Mouse (Mus musculus): ENCODE data around the gene Rerg.

The Rerg gene

GRCm38 (mm10) chr6:137163061-137163460 lies 7.2 kb downstream of the Rerg start:
- no peak for DNase-seq (ENCODE audit: low read depth, low spot score)

GRCm38 (mm10) chr6:137162481-137162880 lies 7.8 kb downstream of the Rerg start:
- DNase-seq (ENCODE audit: low read depth, low spot score) = no peak

GRCm38 (mm10) chr6:137161491-137162088 lies 8.7 kb downstream of the Rerg start:
- DNase-seq (ENCODE audit: low read depth, low spot score) = no peak

- DNase-seq (ENCODE audit: low read depth, low spot score) = no peak
Observed at GRCm38 (mm10) chr6:137159372-137159926, 10.8 kb downstream of the Rerg start.

GRCm38 (mm10) chr6:137156437-137157219 lies 13.7 kb downstream of the Rerg start:
- no peak for DNase-seq (ENCODE audit: low read depth, low spot score)

- no peak for DNase-seq (ENCODE audit: low read depth, low spot score)
Observed at GRCm38 (mm10) chr6:137155196-137156137, 14.8 kb downstream of the Rerg start.

GRCm38 (mm10) chr6:137153021-137153420 lies 17.3 kb downstream of the Rerg start:
- DNase-seq (ENCODE audit: low read depth, low spot score) = no peak

GRCm38 (mm10) chr6:137151015-137151414 lies 19.3 kb downstream of the Rerg start:
- DNase-seq (ENCODE audit: low read depth, low spot score) = no peak

GRCm38 (mm10) chr6:137149833-137150232 lies 20.5 kb downstream of the Rerg start:
- DNase-seq (ENCODE audit: low read depth, low spot score) = no peak

GRCm38 (mm10) chr6:137146910-137147309 lies 23.4 kb downstream of the Rerg start:
- no peak for DNase-seq (ENCODE audit: low read depth, low spot score)

GRCm38 (mm10) chr6:137145611-137146010 lies 24.7 kb downstream of the Rerg start:
- DNase-seq (ENCODE audit: low read depth, low spot score) = no peak

- DNase-seq (ENCODE audit: low read depth, low spot score) = no peak
Observed at GRCm38 (mm10) chr6:137144958-137145535, 25.2 kb downstream of the Rerg start.

GRCm38 (mm10) chr6:137144526-137144840 lies 25.8 kb downstream of the Rerg start:
- DNase-seq (ENCODE audit: low read depth, low spot score) = no peak

- no peak for DNase-seq (ENCODE audit: low read depth, low spot score)
Observed at GRCm38 (mm10) chr6:137143818-137144525, 26.3 kb downstream of the Rerg start.

- no peak for DNase-seq (ENCODE audit: low read depth, low spot score)
Observed at GRCm38 (mm10) chr6:137142796-137143195, 27.5 kb downstream of the Rerg start.

GRCm38 (mm10) chr6:137141247-137141820 lies 29.0 kb downstream of the Rerg start:
- DNase-seq (ENCODE audit: low read depth, low spot score) = peak; percentile 8

GRCm38 (mm10) chr6:137138822-137139221 lies 31.5 kb downstream of the Rerg start:
- no peak for DNase-seq (ENCODE audit: low read depth, low spot score)

- no peak for DNase-seq (ENCODE audit: low read depth, low spot score)
Observed at GRCm38 (mm10) chr6:137138391-137138790, 31.9 kb downstream of the Rerg start.

- DNase-seq (ENCODE audit: low read depth, low spot score) = no peak
Observed at GRCm38 (mm10) chr6:137136401-137136800, 33.9 kb downstream of the Rerg start.

Measured in CD4-positive helper T cell, adult 2 months (primary cell).